Mouse (Mus musculus) 3T3-L1 (cell line): ENCODE data around the gene Arhgef2.

Source experiments
- DNase-seq: peaks from one replicate; pipeline ENCODE4 v3.0.0-alpha.2; 2015; ENCODE audit warnings: low read depth, low spot score

Gene Arhgef2

GRCm38 (mm10) chr3:88640676-88641075 is 34.9 kb downstream of the Arhgef2 start:
- peak; percentile 84 for DNase-seq

GRCm38 (mm10) chr3:88643078-88643477 is 37.3 kb downstream of the Arhgef2 start:
- DNase-seq: no peak

- no peak for DNase-seq
Measured at GRCm38 (mm10) chr3:88645937-88646336, 40.2 kb downstream of the Arhgef2 start.

- DNase-seq: no peak
Measured at GRCm38 (mm10) chr3:88646426-88646995, 40.7 kb downstream of the Arhgef2 start.

GRCm38 (mm10) chr3:88647076-88647475 is 41.3 kb downstream of the Arhgef2 start:
- DNase-seq: no peak

GRCm38 (mm10) chr3:88647779-88648413 is 42.1 kb downstream of the Arhgef2 start:
- DNase-seq: no peak

- no peak for DNase-seq
Measured at GRCm38 (mm10) chr3:88648452-88649168, 42.8 kb downstream of the Arhgef2 start.

- no peak for DNase-seq
Measured at GRCm38 (mm10) chr3:88649186-88649585, 43.4 kb downstream of the Arhgef2 start.

- DNase-seq: no peak
Measured at GRCm38 (mm10) chr3:88649967-88650366, 44.2 kb downstream of the Arhgef2 start.

- no peak for DNase-seq
Measured at GRCm38 (mm10) chr3:88650713-88651504, 45.1 kb downstream of the Arhgef2 start.

- no peak for DNase-seq
Measured at GRCm38 (mm10) chr3:88651669-88652618, 46.2 kb downstream of the Arhgef2 start.

GRCm38 (mm10) chr3:88652846-88653515 is 47.2 kb downstream of the Arhgef2 start, which contains the start of gene Rxfp4:
TSS of gene Rxfp4 (minus strand) at chr3:88653142.
- no peak for DNase-seq

GRCm38 (mm10) chr3:88653516-88654370 is 48.0 kb downstream of the Arhgef2 start:
- no peak for DNase-seq

GRCm38 (mm10) chr3:88654621-88655020 is 48.9 kb downstream of the Arhgef2 start:
- peak; percentile 66 for DNase-seq

- DNase-seq: no peak
Measured at GRCm38 (mm10) chr3:88655619-88656018, 49.9 kb downstream of the Arhgef2 start.

GRCm38 (mm10) chr3:88658441-88659127 is 52.8 kb downstream of the Arhgef2 start:
- no peak for DNase-seq

- DNase-seq: no peak
Measured at GRCm38 (mm10) chr3:88659798-88660197, 54.0 kb downstream of the Arhgef2 start.

- no peak for DNase-seq
Measured at GRCm38 (mm10) chr3:88664095-88664494, 58.3 kb downstream of the Arhgef2 start.

GRCm38 (mm10) chr3:88677399-88677798 is 71.6 kb downstream of the Arhgef2 start:
- DNase-seq: peak; percentile 92
